Mouse (Mus musculus) embryonic fibroblast, embryonic 13.5 days (primary cell): ENCODE results near the gene Prokr1.

Experiments used
- CTCF ChIP-seq: IDR thresholded peaks from 2 replicates; pipeline ENCODE4 v1.5.1; 2011; ENCODE audit warnings: mild to moderate bottlenecking, control low read depth, low read length, moderate library complexity, borderline replicate concordance; ENCODE audit not compliant: insufficient read depth
- POLR2A ChIP-seq: IDR thresholded peaks from 2 replicates; pipeline ENCODE4 v1.6.1; 2011; ENCODE audit warnings: low read depth, mild to moderate bottlenecking, control low read depth, low read length, moderate library complexity

GRCm38 (mm10) chr6:87581071-87581470, 9.5 kb downstream of the Prokr1 start:
- TF ChIP-seq POLR2A = no peak
- TF ChIP-seq CTCF = no peak
